8 mouse cellular contexts compared by ENCODE assay signal in genomic region chrX:13346696-13347026, GRCm38 (mm10).
DNase-seq lines count a peak whose midpoint lies in the region; ATAC-seq and TF ChIP-seq lines count a peak whose summit lies in the region.

No protein-coding gene starts in this region.

- no peaks in the 10 kb centered on the region for H3K9me3 ChIP-seq in forebrain, embryonic 11.5 days (ENCODE audit: control insufficient read depth, low read length)
- H3K9me3 ChIP-seq in kidney, embryonic 15.5 days (replicated peaks), result no peaks in the 10 kb centered on the region
- H3K9me3 ChIP-seq in lung, postnatal 0 days (ENCODE audit: low read length), result no peaks in the 10 kb centered on the region
- no peaks in the 10 kb centered on the region for H3K9me3 ChIP-seq in stomach, postnatal 0 days (ENCODE audit: control insufficient read depth, low read length)

- no peaks in the 10 kb centered on the region for H3K36me3 ChIP-seq in forebrain, embryonic 11.5 days (ENCODE audit: control insufficient read depth, insufficient read depth, low read length)
- H3K36me3 ChIP-seq in kidney, embryonic 15.5 days, result no peaks in the 10 kb centered on the region
- no peaks in the 10 kb centered on the region for H3K36me3 ChIP-seq in lung, postnatal 0 days (ENCODE audit: insufficient read depth, low read length)
- no peaks in the 10 kb centered on the region for H3K36me3 ChIP-seq in stomach, postnatal 0 days (ENCODE audit: control insufficient read depth, insufficient read depth, low read length)

- peak overlapping the region; percentile 46; the same call in 1 of the 2 replicates for H3K4me2 ChIP-seq in forebrain, embryonic 11.5 days (ENCODE audit: low read depth, low read length, severe bottlenecking)
- peak overlapping the region; percentile 62 for H3K4me2 ChIP-seq in kidney, embryonic 15.5 days
- H3K4me2 ChIP-seq in lung, postnatal 0 days (replicated peaks; ENCODE audit: low read depth, low read length), result peak overlapping the region; percentile 42
- H3K4me2 ChIP-seq in stomach, postnatal 0 days (replicated peaks; ENCODE audit: low read depth), result peak overlapping the region; percentile 58

- no peak for TF ChIP-seq CTCF in lung, postnatal 0 days (IDR thresholded peaks at IDR 0.05)
- no peak for TF ChIP-seq CTCF in stomach, postnatal 0 days (IDR thresholded peaks at IDR 0.05; ENCODE audit: low read depth)

- 11% methylated on average over 5 of the region's 5 CpGs for WGBS in forebrain, embryonic 11.5 days
- WGBS in kidney, embryonic 15.5 days, result 3% methylated on average over 5 of the region's 5 CpGs
- WGBS in lung, postnatal 0 days, result 10% methylated on average over 5 of the region's 5 CpGs
- 5% methylated on average over 5 of the region's 5 CpGs for WGBS in stomach, postnatal 0 days

- H3K27ac ChIP-seq in forebrain, embryonic 11.5 days (ENCODE audit: low read depth, low read length), result peak overlapping the region; percentile 95
- peak overlapping the region; percentile 93 for H3K27ac ChIP-seq in kidney, embryonic 15.5 days
- peak overlapping the region; percentile 84 for H3K27ac ChIP-seq in lung, postnatal 0 days (ENCODE audit: low read length)
- H3K27ac ChIP-seq in stomach, postnatal 0 days (replicated peaks), result peak overlapping the region; percentile 83

- 0 out of 2 replicates have a peak, but pooled peaks cover 2% of the 10 kb centered on the region for H3K4me1 ChIP-seq in forebrain, embryonic 11.5 days (replicated peaks; ENCODE audit: control insufficient read depth, insufficient read depth, low read length)
- peaks cover 24% of the 10 kb centered on the region for H3K4me1 ChIP-seq in kidney, embryonic 15.5 days
- H3K4me1 ChIP-seq in lung, postnatal 0 days (ENCODE audit: insufficient read depth, low read depth, low read length), result no peaks in the 10 kb centered on the region
- no peaks in the 10 kb centered on the region for H3K4me1 ChIP-seq in stomach, postnatal 0 days (replicated peaks; ENCODE audit: control insufficient read depth, insufficient read depth)

- peak overlapping the region; percentile 50 for H3K9ac ChIP-seq in forebrain, embryonic 11.5 days (ENCODE audit: low read length)
- H3K9ac ChIP-seq in kidney, embryonic 15.5 days, result no peak overlapping the region
- H3K9ac ChIP-seq in lung, postnatal 0 days (replicated peaks; ENCODE audit: low read depth), result no peak overlapping the region
- H3K9ac ChIP-seq in stomach, postnatal 0 days (ENCODE audit: low read length), result no peak overlapping the region

- ATAC-seq in activated CD4-positive, CD25-positive, alpha-beta regulatory T cell, adult 4 months, result peak; percentile 13
- ATAC-seq in forebrain, embryonic 11.5 days (replicated peaks; ENCODE audit: low FRiP score), result peak; percentile 13; the same call in 1 of the 2 replicates
- ATAC-seq in kidney, embryonic 15.5 days (replicated peaks; ENCODE audit: low FRiP score), result peak; percentile 20; the same call in 1 of the 2 replicates
- peak; percentile 5 for ATAC-seq in lung, postnatal 0 days
- no peak for ATAC-seq in stomach, postnatal 0 days (ENCODE audit: low FRiP score, low TSS enrichment)

- peak overlapping the region; percentile 35 for H3K4me3 ChIP-seq in forebrain, embryonic 11.5 days (ENCODE audit: low read depth, low read length)
- peak overlapping the region; percentile 46 for H3K4me3 ChIP-seq in kidney, embryonic 15.5 days (replicated peaks)
- peak overlapping the region; percentile 32 for H3K4me3 ChIP-seq in lung, postnatal 0 days (ENCODE audit: low read depth, low read length)
- peak overlapping the region; percentile 45 for H3K4me3 ChIP-seq in stomach, postnatal 0 days (ENCODE audit: low read depth, low read length)

- H3K27me3 ChIP-seq in forebrain, embryonic 11.5 days (ENCODE audit: control insufficient read depth, insufficient read depth, low read length), result peaks cover 2% of the 10 kb centered on the region; the same call in 1 of the 2 replicates
- peaks cover 39% of the 10 kb centered on the region for H3K27me3 ChIP-seq in kidney, embryonic 15.5 days
- H3K27me3 ChIP-seq in lung, postnatal 0 days (replicated peaks; ENCODE audit: insufficient read depth, low read length), result no peaks in the 10 kb centered on the region
- H3K27me3 ChIP-seq in stomach, postnatal 0 days (ENCODE audit: control insufficient read depth, insufficient read depth, low read length), result no peaks in the 10 kb centered on the region

- DNase-seq in layer of hippocampus, postnatal 10 days (ENCODE audit: low spot score in 2 of 2), result peak; percentile 24 to 37
- DNase-seq in layer of hippocampus, adult 11-12 months (ENCODE audit: low spot score), result no peak
- peak; percentile 69 for DNase-seq in forebrain, embryonic 11.5 days (ENCODE audit: low spot score)
- no peak for DNase-seq in lung, postnatal 0 days (ENCODE audit: low spot score)
- DNase-seq in stomach, postnatal 0 days (ENCODE audit: low spot score), result no peak
- DNase-seq in adrenal gland, adult 18-20 months (ENCODE audit: low spot score in 2 of 2), result no peak

- TF ChIP-seq EP300 in lung, postnatal 0 days (IDR thresholded peaks at IDR 0.05), result no peak
- TF ChIP-seq EP300 in stomach, postnatal 0 days (optimal IDR thresholded peaks at IDR 0.05), result no peak

Comparison
In these comparisons a context has a peak if more than half of its experiments do, and no peak if none do; other contexts are left out.
1. DNase-seq: peak in layer of hippocampus, postnatal 10 days (2 of 2) and forebrain, embryonic 11.5 days (single experiment); none in layer of hippocampus, adult 11-12 months (single experiment), lung, postnatal 0 days (single experiment), stomach, postnatal 0 days (single experiment) and adrenal gland, adult 18-20 months (0 of 2).
2. Peak in every context shown above with its lines, with median percentiles within 50 percentile points of each other: H3K27ac ChIP-seq, H3K4me2 ChIP-seq and H3K4me3 ChIP-seq.